15 mouse cellular contexts compared by ENCODE assay signal in genomic region chrX:167098914-167099313, GRCm38 (mm10).
"Had no signal": no experiment of that assay in that cellular context is flagged by ENCODE, and none has a peak within 500 bp of the region (broad histone marks: within the 10 kb centered on the region; RNA-seq: fewer than 3 reads in every experiment).

No protein-coding gene starts in this region.

- H3K9ac ChIP-seq: liver, embryonic 12.5 days; liver, embryonic 14.5 days; lung, embryonic 14.5 days; midbrain, embryonic 12.5 days; neural tube, embryonic 12.5 days; stomach, embryonic 15.5 days had no signal

- H3K4me2 ChIP-seq: liver, embryonic 12.5 days; lung, embryonic 14.5 days; midbrain, embryonic 12.5 days; neural tube, embryonic 12.5 days; stomach, embryonic 15.5 days had no signal

- H3K36me3 ChIP-seq: liver, embryonic 12.5 days; midbrain, embryonic 10.5 days; midbrain, embryonic 12.5 days; neural tube, embryonic 12.5 days; stomach, embryonic 15.5 days had no signal

- H3K4me3 ChIP-seq: liver, embryonic 12.5 days; midbrain, embryonic 10.5 days; midbrain, embryonic 12.5 days; neural tube, embryonic 12.5 days; stomach, embryonic 15.5 days had no signal

- H3K9me3 ChIP-seq: liver, embryonic 12.5 days; midbrain, embryonic 10.5 days; midbrain, embryonic 12.5 days; neural tube, embryonic 12.5 days; stomach, embryonic 15.5 days had no signal

- H3K4me1 ChIP-seq: liver, embryonic 12.5 days; stomach, embryonic 15.5 days had no signal

- H3K27me3 ChIP-seq: liver, embryonic 12.5 days; stomach, embryonic 15.5 days had no signal

- ATAC-seq: liver, embryonic 12.5 days; midbrain, embryonic 16.5 days had no signal

- H3K27ac ChIP-seq: liver, embryonic 12.5 days; liver, embryonic 14.5 days; midbrain, embryonic 10.5 days; midbrain, embryonic 12.5 days; neural tube, embryonic 12.5 days; stomach, embryonic 15.5 days; stomach, postnatal 0 days had no signal

- DNase-seq: lung, postnatal 14 days; midbrain, embryonic 14.5 days; right cerebral cortex, postnatal 14 days; thymus, adult 2 months; thymus, postnatal 25 days; thymus, postnatal 4 days had no signal
